Comparison of ENCODE assay signal across 20 mouse cellular contexts in the genomic region with DNA sequence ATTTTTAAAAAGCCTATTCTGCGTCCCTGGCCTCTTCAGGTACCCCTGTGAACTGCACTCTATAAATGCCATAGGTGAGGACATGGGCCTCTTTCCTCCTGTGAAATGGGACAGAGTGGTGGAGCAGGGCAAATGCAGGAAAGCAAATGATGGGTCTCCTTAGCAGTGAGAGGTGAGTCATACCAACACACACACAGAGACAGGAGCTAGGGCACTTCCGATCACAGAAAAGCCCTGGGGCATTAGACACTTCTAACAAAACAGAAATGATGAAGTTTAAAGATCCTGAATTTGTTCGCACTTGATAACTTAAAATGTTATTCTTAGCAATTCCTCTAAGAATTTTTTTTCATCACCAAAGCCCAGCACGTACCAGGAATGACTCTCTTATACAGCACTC.
A peak's percentile ranks its signal among the peaks of the same experiment; 100 is the strongest.
DNase-seq lines count a peak whose midpoint lies in the region; ATAC-seq lines count a peak whose summit lies in the region.
"Had no signal": no experiment of that assay in that cellular context is flagged by ENCODE, and none has a peak within 500 bp of the region (broad histone marks: within the 10 kb centered on the region; RNA-seq: fewer than 3 reads in every experiment).

No protein-coding gene starts in this region.

- H3K36me3 ChIP-seq in heart, embryonic 11.5 days (ENCODE audit: control insufficient read depth, insufficient read depth, low read length), result no peaks in the 10 kb centered on the region
- H3K36me3 ChIP-seq in limb, embryonic 10.5 days, result 0 out of 2 replicates have a peak, but pooled peaks cover 11% of the 10 kb centered on the region
- H3K36me3 ChIP-seq: embryonic facial prominence, embryonic 12.5 days had no signal

- H3K9ac ChIP-seq in heart, embryonic 11.5 days (ENCODE audit: low read depth, low read length), result no peak overlapping the region
- H3K9ac ChIP-seq: embryonic facial prominence, embryonic 12.5 days had no signal

- 78% methylated on average over 4 of the region's 4 CpGs for WGBS in heart, embryonic 11.5 days (ENCODE audit: insufficient replicate concordance)
- 88% methylated on average over 4 of the region's 4 CpGs for WGBS in limb, embryonic 10.5 days

- H3K9me3 ChIP-seq in heart, embryonic 11.5 days (replicated peaks; ENCODE audit: control insufficient read depth, low read length), result no peaks in the 10 kb centered on the region
- H3K9me3 ChIP-seq in limb, embryonic 10.5 days (replicated peaks), result no peaks in the 10 kb centered on the region
- H3K9me3 ChIP-seq: embryonic facial prominence, embryonic 10.5 days; embryonic facial prominence, embryonic 12.5 days; G1E had no signal

- H3K4me3 ChIP-seq in heart, embryonic 11.5 days (ENCODE audit: low read depth, low read length), result no peak overlapping the region
- H3K4me3 ChIP-seq in limb, embryonic 10.5 days, result no peak overlapping the region
- H3K4me3 ChIP-seq: embryonic facial prominence, embryonic 10.5 days; embryonic facial prominence, embryonic 12.5 days had no signal

- H3K27me3 ChIP-seq in heart, embryonic 11.5 days (ENCODE audit: control insufficient read depth, insufficient read depth, low read length), result no peaks in the 10 kb centered on the region
- H3K27me3 ChIP-seq in limb, embryonic 10.5 days (ENCODE audit: low read depth, poor library complexity, severe bottlenecking), result no peaks in the 10 kb centered on the region
- H3K27me3 ChIP-seq: embryonic facial prominence, embryonic 12.5 days; Patski had no signal

- no peaks in the 10 kb centered on the region for H3K4me1 ChIP-seq in heart, embryonic 11.5 days (ENCODE audit: control insufficient read depth, insufficient read depth, low read length)
- H3K4me1 ChIP-seq in limb, embryonic 10.5 days, result peaks cover 28% of the 10 kb centered on the region

- DNase-seq in heart, adult 11 months, result peak; percentile 24
- DNase-seq in 3T3-L1 (ENCODE audit: low read depth, low spot score), result peak; percentile 6
- peak; percentile 18 for DNase-seq in limb, embryonic 10.5 days (ENCODE audit: low spot score)
- no peak for DNase-seq in gastrocnemius, adult 8-10 months (ENCODE audit: low spot score in 2 of 2)
- DNase-seq: adrenal gland, adult 8-10 months; adrenal gland, postnatal 14 days; adrenal gland, postnatal 36 days; cerebellum, adult 11-12 months; cerebellum, adult 2 months; cerebellum, adult 9-10 months; cerebellum, postnatal 10 days; cerebellum, postnatal 25 days had no signal

- no peak for ATAC-seq in heart, embryonic 11.5 days (replicated peaks; ENCODE audit: insufficient number of reproducible peaks, low FRiP score, low TSS enrichment)
- ATAC-seq: activated CD4-positive, CD25-positive, alpha-beta regulatory T cell, adult 4 months; forebrain, embryonic 14.5 days; forebrain, embryonic 16.5 days; Patski had no signal

- no peak overlapping the region for H3K4me2 ChIP-seq in heart, embryonic 11.5 days
- H3K4me2 ChIP-seq: embryonic facial prominence, embryonic 12.5 days had no signal

- no peak overlapping the region for H3K27ac ChIP-seq in heart, embryonic 11.5 days (ENCODE audit: low read depth, low read length)
- H3K27ac ChIP-seq in limb, embryonic 10.5 days, result no peak overlapping the region
- H3K27ac ChIP-seq: embryonic facial prominence, embryonic 10.5 days; embryonic facial prominence, embryonic 12.5 days had no signal

Comparison
In these comparisons a context has a peak if more than half of its experiments do, and no peak if none do; other contexts are left out.
1. DNase-seq: peak in heart, adult 11 months (single experiment), 3T3-L1 (single experiment) and limb, embryonic 10.5 days (single experiment); none in gastrocnemius, adult 8-10 months (0 of 2).